Comparison of ENCODE assay signal across 8 mouse cellular contexts in genomic region chr13:54302351-54303070, GRCm38 (mm10).
DNase-seq lines count a peak whose midpoint lies in the region; ATAC-seq and TF ChIP-seq lines count a peak whose summit lies in the region.

No protein-coding gene starts in this region.

- under 1% methylated on average over 50 of the region's 58 CpGs for WGBS in forebrain, embryonic 13.5 days
- 1% methylated on average over 57 of the region's 58 CpGs for WGBS in hindbrain, embryonic 15.5 days
- under 1% methylated on average over 44 of the region's 58 CpGs for WGBS in limb, embryonic 13.5 days
- 2% methylated on average over 25 of the region's 58 CpGs for WGBS in midbrain, postnatal 0 days
- under 1% methylated on average over 40 of the region's 58 CpGs for WGBS in stomach, postnatal 0 days

- peak; percentile 68 to 71 for DNase-seq in layer of hippocampus, postnatal 10 days (ENCODE audit: low spot score in 2 of 2)
- DNase-seq in layer of hippocampus, adult 8-10 months (ENCODE audit: low spot score in 2 of 2): no peak
- DNase-seq in midbrain, postnatal 0 days (ENCODE audit: low spot score): peak; percentile 46
- DNase-seq in stomach, postnatal 0 days (ENCODE audit: low spot score): no peak

- H3K4me1 ChIP-seq in brown adipose tissue, adult 24 weeks (ENCODE audit: control insufficient read depth, insufficient read depth, insufficient read length, low read length): no peaks in the 10 kb centered on the region
- H3K4me1 ChIP-seq in forebrain, embryonic 13.5 days: peaks cover 28% of the 10 kb centered on the region
- peaks cover 39% of the 10 kb centered on the region for H3K4me1 ChIP-seq in hindbrain, embryonic 15.5 days (replicated peaks)
- H3K4me1 ChIP-seq in limb, embryonic 13.5 days: peaks cover 28% of the 10 kb centered on the region
- H3K4me1 ChIP-seq in midbrain, postnatal 0 days (ENCODE audit: insufficient read depth, low read length): peaks cover 9% of the 10 kb centered on the region; the same call in 1 of the 2 replicates
- no peaks in the 10 kb centered on the region for H3K4me1 ChIP-seq in stomach, postnatal 0 days (replicated peaks; ENCODE audit: control insufficient read depth, insufficient read depth)

- H3K4me2 ChIP-seq in forebrain, embryonic 13.5 days: peak overlapping the region; percentile 87
- H3K4me2 ChIP-seq in hindbrain, embryonic 15.5 days: peak overlapping the region; percentile 87
- H3K4me2 ChIP-seq in limb, embryonic 13.5 days (replicated peaks): peak overlapping the region; percentile 96
- H3K4me2 ChIP-seq in midbrain, postnatal 0 days (ENCODE audit: low read depth, low read length, poor library complexity, severe bottlenecking): peak overlapping the region; percentile 97
- peak overlapping the region; percentile 92 for H3K4me2 ChIP-seq in stomach, postnatal 0 days (replicated peaks; ENCODE audit: low read depth)

- H3K4me3 ChIP-seq in brown adipose tissue, adult 24 weeks (ENCODE audit: insufficient read depth, low read depth, low read length): peak overlapping the region; percentile 68
- peak overlapping the region; percentile 73 for H3K4me3 ChIP-seq in forebrain, embryonic 13.5 days
- peak overlapping the region; percentile 64 for H3K4me3 ChIP-seq in hindbrain, embryonic 15.5 days
- peak overlapping the region; percentile 83 for H3K4me3 ChIP-seq in limb, embryonic 13.5 days
- peak overlapping the region; percentile 82 for H3K4me3 ChIP-seq in midbrain, postnatal 0 days (ENCODE audit: low read depth, low read length)
- H3K4me3 ChIP-seq in stomach, postnatal 0 days (ENCODE audit: low read depth, low read length): peak overlapping the region; percentile 78

- no peaks in the 10 kb centered on the region for H3K27me3 ChIP-seq in forebrain, embryonic 13.5 days
- no peaks in the 10 kb centered on the region for H3K27me3 ChIP-seq in hindbrain, embryonic 15.5 days
- peaks cover 13% of the 10 kb centered on the region for H3K27me3 ChIP-seq in limb, embryonic 13.5 days
- H3K27me3 ChIP-seq in midbrain, postnatal 0 days (ENCODE audit: insufficient read depth, low read length): no peaks in the 10 kb centered on the region
- no peaks in the 10 kb centered on the region for H3K27me3 ChIP-seq in stomach, postnatal 0 days (ENCODE audit: control insufficient read depth, insufficient read depth, low read length)

- peak overlapping the region; percentile 79 for H3K27ac ChIP-seq in brown adipose tissue, adult 24 weeks (replicated peaks; ENCODE audit: low read depth, low read length)
- H3K27ac ChIP-seq in forebrain, embryonic 13.5 days: peak overlapping the region; percentile 100
- H3K27ac ChIP-seq in hindbrain, embryonic 15.5 days (replicated peaks): peak overlapping the region; percentile 98
- H3K27ac ChIP-seq in limb, embryonic 13.5 days: peak overlapping the region; percentile 98
- peak overlapping the region; percentile 100 for H3K27ac ChIP-seq in midbrain, postnatal 0 days (ENCODE audit: low read depth, low read length)
- peak overlapping the region; percentile 98 for H3K27ac ChIP-seq in stomach, postnatal 0 days (replicated peaks)

- no peaks in the 10 kb centered on the region for H3K9me3 ChIP-seq in forebrain, embryonic 13.5 days (replicated peaks)
- H3K9me3 ChIP-seq in hindbrain, embryonic 15.5 days: no peaks in the 10 kb centered on the region
- no peaks in the 10 kb centered on the region for H3K9me3 ChIP-seq in limb, embryonic 13.5 days
- no peaks in the 10 kb centered on the region for H3K9me3 ChIP-seq in midbrain, postnatal 0 days (ENCODE audit: low read length)
- no peaks in the 10 kb centered on the region for H3K9me3 ChIP-seq in stomach, postnatal 0 days (ENCODE audit: control insufficient read depth, low read length)

- H3K36me3 ChIP-seq in forebrain, embryonic 13.5 days (ENCODE audit: poor library complexity, severe bottlenecking): no peaks in the 10 kb centered on the region
- no peaks in the 10 kb centered on the region for H3K36me3 ChIP-seq in hindbrain, embryonic 15.5 days
- H3K36me3 ChIP-seq in limb, embryonic 13.5 days: no peaks in the 10 kb centered on the region
- H3K36me3 ChIP-seq in midbrain, postnatal 0 days (ENCODE audit: insufficient read depth, low read length): no peaks in the 10 kb centered on the region
- H3K36me3 ChIP-seq in stomach, postnatal 0 days (ENCODE audit: control insufficient read depth, insufficient read depth, low read length): no peaks in the 10 kb centered on the region

- ATAC-seq in forebrain, embryonic 13.5 days: peak; percentile 54
- peak; percentile 55 for ATAC-seq in hindbrain, embryonic 15.5 days (ENCODE audit: low FRiP score, low read depth)
- ATAC-seq in limb, embryonic 13.5 days (ENCODE audit: low FRiP score, low read depth): peak; percentile 52
- peak; percentile 63 for ATAC-seq in midbrain, postnatal 0 days (ENCODE audit: low FRiP score)
- peak; percentile 52 for ATAC-seq in stomach, postnatal 0 days (ENCODE audit: low FRiP score, low TSS enrichment)

- peak; percentile 3; the same call in 1 of the 2 replicates for TF ChIP-seq CTCF in midbrain, postnatal 0 days (IDR thresholded peaks at IDR 0.05)
- no peak; the same call in 1 of the 2 replicates for TF ChIP-seq CTCF in stomach, postnatal 0 days (IDR thresholded peaks at IDR 0.05; ENCODE audit: low read depth)

- peak overlapping the region; percentile 98 for H3K9ac ChIP-seq in forebrain, embryonic 13.5 days
- peak overlapping the region; percentile 90 for H3K9ac ChIP-seq in hindbrain, embryonic 15.5 days
- peak overlapping the region; percentile 95 for H3K9ac ChIP-seq in limb, embryonic 13.5 days
- H3K9ac ChIP-seq in midbrain, postnatal 0 days (replicated peaks; ENCODE audit: low read length, poor library complexity, severe bottlenecking): peak overlapping the region; percentile 96
- H3K9ac ChIP-seq in stomach, postnatal 0 days (ENCODE audit: low read length): peak overlapping the region; percentile 94

- TF ChIP-seq EP300 in stomach, postnatal 0 days (optimal IDR thresholded peaks at IDR 0.05): no peak

Comparison
In these comparisons a context has a peak if more than half of its experiments do, and no peak if none do; other contexts are left out.
1. DNase-seq: peak in layer of hippocampus, postnatal 10 days (2 of 2) and midbrain, postnatal 0 days (single experiment); none in layer of hippocampus, adult 8-10 months (0 of 2) and stomach, postnatal 0 days (single experiment).
2. Peak in every context shown above with its lines, with median percentiles within 50 percentile points of each other: H3K27ac ChIP-seq, H3K4me3 ChIP-seq, ATAC-seq, H3K4me2 ChIP-seq and H3K9ac ChIP-seq.